Mouse (Mus musculus) kidney, adult 2 months (tissue): ENCODE results near the gene Kank2. TPM values are rescaled to one million over a fixed set of nuclear protein-coding genes. Genes with fewer than 3 reads are reported as not detected.
A peak's percentile ranks its signal among the peaks of the same experiment; 100 is the strongest.

ENCODE experiments used
- DNase-seq: peaks from one replicate; pipeline ENCODE4 v3.0.0; 2021
- H3K27ac ChIP-seq: fragments of 200-500 bp; 2 replicates; pipeline ENCODE4 v1.5.1; 2012; ENCODE audit warnings: low read depth, low read length, control low read depth, inconsistent platforms; ENCODE audit not compliant: insufficient read depth
- H3K27me3 ChIP-seq: fragments of 200-500 bp; replicated peaks from 2 replicates; pipeline ENCODE4 v1.6.1; 2012; ENCODE audit warnings: mild to moderate bottlenecking, moderate library complexity, low read length, inconsistent platforms; ENCODE audit not compliant: control insufficient read depth, insufficient read depth
- H3K36me3 ChIP-seq: fragments of 200-500 bp; 2 replicates; pipeline ENCODE4 v1.6.1; 2012; ENCODE audit warnings: mild to moderate bottlenecking, moderate library complexity, low read length, inconsistent platforms; ENCODE audit not compliant: control insufficient read depth, insufficient read depth
- H3K4me1 ChIP-seq: fragments of 200-500 bp; 2 replicates; pipeline ENCODE4 v1.6.1; 2011; ENCODE audit warnings: low read length; ENCODE audit not compliant: control insufficient read depth, insufficient read depth
- H3K4me3 ChIP-seq: fragments of 200-500 bp; 2 replicates; pipeline ENCODE4 v1.5.1; 2011; ENCODE audit warnings: mild to moderate bottlenecking, low read depth, low read length, control low read depth; ENCODE audit not compliant: insufficient read depth
- CTCF ChIP-seq: fragments of 200-500 bp; conservative IDR thresholded peaks from 2 replicates; pipeline ENCODE4 v1.5.1; 2011; ENCODE audit warnings: low read depth, mild to moderate bottlenecking, control low read depth, low read length, moderate library complexity, mixed read lengths; ENCODE audit not compliant: insufficient read depth, insufficient read length
- POLR2A ChIP-seq: fragments of 200-500 bp; IDR thresholded peaks from one replicate; pipeline ENCODE4 v1.6.1; 2011; ENCODE audit warnings: low read depth, low read length, control low read depth
- WGBS: fragments of 180-500 bp; shearing (Covaris S2); methylation state at CpG from one replicate; pipeline ENCODE4 v1.1.7; 2018; 5-methylcytosine and 5-hydroxymethylcytosine counted together
- polyA plus RNA-seq: library from polyadenylated mRNA; depleted of rRNA; stranded (reverse); fragments of >200 nt; gene quantifications from 2 replicates; pipeline ENCODE4 v1.2.3, GENCODE M21; 2012

Gene Kank2
- polyA plus RNA-seq, 1 experiment: 21.8 TPM

DNA sequence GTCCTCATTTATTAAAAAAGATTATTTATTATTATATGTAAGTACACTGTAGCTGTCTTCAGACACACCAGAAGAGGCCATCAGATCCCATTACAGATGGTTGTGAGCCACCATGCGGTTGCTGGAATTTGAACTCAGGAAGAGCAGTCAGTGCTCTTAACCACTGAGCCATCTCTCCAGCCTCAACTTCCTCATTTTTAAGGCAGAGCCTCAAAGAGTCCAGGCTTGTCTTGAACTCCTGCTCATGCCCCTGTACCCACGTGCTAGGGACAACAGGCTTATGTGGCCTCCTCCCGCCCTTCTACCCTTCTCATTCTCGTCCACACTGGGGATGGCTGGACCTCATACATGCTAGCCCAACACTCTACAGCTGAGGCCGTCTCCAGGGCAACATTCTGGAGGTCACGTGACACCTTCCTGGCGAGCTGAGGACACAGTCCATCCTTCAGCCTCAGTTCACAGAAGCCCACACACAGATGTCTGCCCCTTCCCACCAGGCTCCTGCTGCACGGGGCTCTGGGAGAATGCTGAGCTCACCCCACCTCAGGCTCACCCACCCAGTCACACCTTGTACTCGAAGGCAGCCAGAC, 18.3 kb upstream of the Kank2 start:
- WGBS: 65% methylated on average over 9 of the region's 9 CpGs
- no peak for TF ChIP-seq CTCF
- TF ChIP-seq POLR2A: no peak
- H3K4me3 ChIP-seq: no peak overlapping the region
- H3K27me3 ChIP-seq: no peaks in the 10 kb centered on the region
- no peak for DNase-seq
- no peaks in the 10 kb centered on the region for H3K36me3 ChIP-seq
- H3K27ac ChIP-seq: no peak overlapping the region
- no peaks in the 10 kb centered on the region for H3K4me1 ChIP-seq

DNA sequence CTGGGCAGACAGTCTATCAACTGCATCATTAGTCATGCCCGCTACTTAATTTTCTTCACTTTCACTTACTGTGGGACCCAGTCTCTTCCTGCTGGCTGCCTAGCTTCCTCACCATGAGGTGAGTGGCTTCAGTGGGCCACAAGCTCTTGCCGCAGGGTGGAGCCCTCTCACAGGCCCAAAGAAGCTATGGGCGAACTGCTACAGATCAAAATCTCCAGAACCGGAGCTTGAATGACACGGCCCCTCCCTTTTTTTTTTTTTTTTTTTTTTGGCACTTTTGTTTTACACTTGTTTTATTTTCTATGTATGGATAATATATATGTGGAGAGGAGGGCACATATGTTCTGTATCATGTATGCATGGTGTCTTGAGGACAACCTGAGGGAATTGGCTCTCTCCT, 12.6 kb upstream of the Kank2 start:
- Histone ChIP-seq H3K4me1 (no peaks in the 10 kb centered on the region), H3K27me3 (no peaks in the 10 kb centered on the region), H3K4me3 (no peak overlapping the region), H3K27ac (no peak overlapping the region), H3K36me3 (no peaks in the 10 kb centered on the region)
- WGBS: 83% methylated on average over 5 of the region's 5 CpGs
- DNase-seq: no peak
- TF ChIP-seq CTCF: no peak
- no peak for TF ChIP-seq POLR2A

GRCm38 (mm10) chr9:21808561-21808960, 10.0 kb upstream of the Kank2 start:
- WGBS: 78% methylated on average over 3 of the region's 3 CpGs
- no peaks in the 10 kb centered on the region for H3K27me3 ChIP-seq
- no peak for DNase-seq
- no peaks in the 10 kb centered on the region for H3K36me3 ChIP-seq
- H3K4me3 ChIP-seq: no peak overlapping the region
- TF ChIP-seq CTCF: peak; percentile 50
- TF ChIP-seq POLR2A: no peak
- H3K4me1 ChIP-seq: no peaks in the 10 kb centered on the region
- no peak overlapping the region for H3K27ac ChIP-seq

GRCm38 (mm10) chr9:21806976-21807375, 8.4 kb upstream of the Kank2 start:
- no peak for DNase-seq
- 67% methylated on average over 11 of the region's 11 CpGs for WGBS
- Histone ChIP-seq H3K36me3 (no peaks in the 10 kb centered on the region), H3K4me3 (no peak overlapping the region), H3K4me1 (no peaks in the 10 kb centered on the region), H3K27me3 (no peaks in the 10 kb centered on the region), H3K27ac (no peak overlapping the region)
- TF ChIP-seq CTCF (no peak), POLR2A (no peak)

- Histone ChIP-seq H3K4me3 (no peak overlapping the region), H3K27me3 (no peaks in the 10 kb centered on the region), H3K36me3 (no peaks in the 10 kb centered on the region), H3K27ac (no peak overlapping the region), H3K4me1 (no peaks in the 10 kb centered on the region)
- DNase-seq: no peak
- TF ChIP-seq POLR2A (no peak), CTCF (no peak)
- 70% methylated on average over 3 of the region's 3 CpGs for WGBS
These were observed 7.8 kb upstream of the Kank2 start for GRCm38 (mm10) chr9:21806363-21806762.

DNA sequence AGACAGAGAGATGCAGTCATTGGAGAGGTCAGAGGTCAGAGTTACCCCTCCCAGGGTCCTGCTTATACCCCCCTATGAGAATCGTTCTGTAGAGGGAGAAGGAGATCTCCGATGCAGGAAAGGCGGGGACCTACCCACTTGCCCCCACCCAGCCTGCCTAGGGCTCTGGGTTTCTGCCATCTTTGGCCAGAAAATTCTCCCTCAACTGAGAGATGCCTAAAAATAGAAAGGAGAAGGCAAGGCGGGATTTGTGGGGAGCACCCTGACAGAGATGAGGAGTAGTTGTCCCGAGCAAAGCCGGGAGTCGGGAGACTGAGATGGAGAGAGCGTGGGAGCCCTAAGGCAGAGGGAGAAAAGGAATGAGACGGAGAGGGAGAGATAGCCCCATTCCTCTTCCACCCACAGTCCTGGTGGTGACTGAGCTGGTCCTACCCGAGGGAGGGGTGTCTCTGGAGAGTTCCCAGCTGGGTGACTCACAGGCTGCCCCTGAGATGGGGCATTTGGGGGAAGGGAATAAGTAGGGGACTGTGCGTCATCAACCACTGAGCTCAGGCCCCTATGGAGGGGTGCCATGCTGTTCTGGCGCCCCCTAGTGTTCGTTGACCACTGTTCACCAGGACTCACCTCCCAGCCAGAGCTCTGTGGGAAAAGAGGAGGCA, 5.6 kb upstream of the Kank2 start:
- no peaks in the 10 kb centered on the region for H3K36me3 ChIP-seq
- TF ChIP-seq POLR2A: no peak
- TF ChIP-seq CTCF: peak; percentile 95
- 33% methylated on average over 13 of the region's 13 CpGs for WGBS
- no peak overlapping the region for H3K4me3 ChIP-seq
- peak; percentile 76 for DNase-seq
- no peaks in the 10 kb centered on the region for H3K27me3 ChIP-seq
- no peaks in the 10 kb centered on the region for H3K4me1 ChIP-seq
- peak overlapping the region; percentile 10; the same call in 1 of the 2 replicates for H3K27ac ChIP-seq

- Histone ChIP-seq H3K4me1 (peaks cover 3% of the 10 kb centered on the region; the same call in 1 of the 2 replicates), H3K4me3 (no peak overlapping the region), H3K36me3 (no peaks in the 10 kb centered on the region), H3K27me3 (no peaks in the 10 kb centered on the region), H3K27ac (no peak overlapping the region)
- no peak for DNase-seq
- WGBS: 92% methylated on average over 7 of the region's 7 CpGs
- TF ChIP-seq CTCF (no peak), POLR2A (no peak)
These were observed 3.0 kb upstream of the Kank2 start for GRCm38 (mm10) chr9:21801591-21801990.

DNA sequence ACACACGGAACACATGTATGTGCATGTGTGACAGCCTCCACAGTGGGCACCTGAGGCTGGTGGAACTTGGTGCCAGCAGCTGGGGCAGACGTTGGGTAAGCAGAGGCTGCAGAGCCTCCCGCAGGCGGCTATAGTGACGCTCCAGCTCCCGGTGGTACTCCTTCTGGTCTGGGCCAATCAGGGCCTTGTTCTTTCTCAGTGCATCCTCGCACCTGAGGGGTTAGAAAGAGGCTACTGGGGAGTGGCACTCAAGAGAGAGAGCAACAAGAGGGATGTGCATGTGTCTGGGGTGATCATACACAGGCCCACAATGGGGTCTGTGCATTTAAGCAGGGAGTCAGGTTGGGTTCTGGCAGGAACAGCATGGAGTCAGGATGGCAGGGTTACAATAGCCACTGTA, 2.6 kb upstream of the Kank2 start:
- Histone ChIP-seq H3K36me3 (no peaks in the 10 kb centered on the region), H3K27ac (no peak overlapping the region), H3K4me3 (no peak overlapping the region), H3K4me1 (peaks cover 6% of the 10 kb centered on the region; the same call in 1 of the 2 replicates), H3K27me3 (no peaks in the 10 kb centered on the region)
- WGBS: 90% methylated on average over 7 of the region's 7 CpGs
- no peak for DNase-seq
- TF ChIP-seq CTCF (no peak), POLR2A (no peak)
